Mouse (Mus musculus) kidney, embryonic 14.5 days (tissue): Measurements from ENCODE around the gene Extl1. TPM values are rescaled to one million over a fixed set of nuclear protein-coding genes. Genes with fewer than 3 reads are reported as not detected.

Experiments
- ATAC-seq: fragments of 200-750 bp; cut with Nextera tagmentation; 2 replicates; pipeline ENCODE4 v1.8.0; 2017; ENCODE audit warnings: moderate number of reproducible peaks, mild to moderate bottlenecking, moderate TSS enrichment, moderate library complexity; ENCODE audit not compliant: low FRiP score, low TSS enrichment
- H3K27ac ChIP-seq: fragments of 300-500 bp; sonication (generic); 2 replicates; pipeline ENCODE4 v1.5.1; 2014; ENCODE audit warnings: low read depth, mild to moderate bottlenecking, low read length, moderate library complexity, mixed read lengths
- H3K27me3 ChIP-seq: fragments of 300-500 bp; sonication (generic); 2 replicates; pipeline ENCODE4 v1.6.1; 2014; ENCODE audit warnings: mild to moderate bottlenecking, low read length; ENCODE audit not compliant: control insufficient read depth, insufficient read depth
- H3K36me3 ChIP-seq: fragments of 300-500 bp; sonication (generic); 2 replicates; pipeline ENCODE4 v1.6.1; 2014; ENCODE audit warnings: low read length, mixed read lengths; ENCODE audit not compliant: control insufficient read depth, insufficient read depth
- H3K4me1 ChIP-seq: fragments of 300-500 bp; sonication (generic); 2 replicates; pipeline ENCODE4 v1.6.1; 2014; ENCODE audit warnings: low read length, mixed read lengths; ENCODE audit not compliant: control insufficient read depth, insufficient read depth
- H3K4me2 ChIP-seq: fragments of 300-500 bp; sonication (generic); replicated peaks from 2 replicates; pipeline ENCODE4 v1.6.1; 2014; ENCODE audit warnings: low read depth, mild to moderate bottlenecking, low read length
- H3K4me3 ChIP-seq: fragments of 300-500 bp; sonication (generic); 2 replicates; pipeline ENCODE4 v1.5.1; 2014; ENCODE audit warnings: mild to moderate bottlenecking, low read length
- H3K9ac ChIP-seq: fragments of 300-500 bp; sonication (generic); 2 replicates; pipeline ENCODE4 v1.6.1; 2014; ENCODE audit warnings: low read depth, mild to moderate bottlenecking, low read length, moderate library complexity
- H3K9me3 ChIP-seq: fragments of 300-500 bp; sonication (generic); 2 replicates; pipeline ENCODE4 v1.6.1; 2016; ENCODE audit warnings: low read length; ENCODE audit not compliant: control insufficient read depth
- WGBS: fragments of 180-500 bp; shearing (Covaris S2); extraction: QIAGEN DNeasy Blood & Tissue Kit; methylation state at CpG from one replicate; pipeline ENCODE4 v1.1.7; 2014; 5-methylcytosine and 5-hydroxymethylcytosine counted together
- polyA plus RNA-seq: library from polyadenylated mRNA; unstranded; fragments of >200 nt; fragmentation: Nextera tagmentation; extraction: Ambion mirVana; gene quantifications from 2 replicates; pipeline ENCODE4 v1.2.1, GENCODE M21; 2014

Gene Extl1
- polyA plus RNA-seq, 1 experiment from 2014 or later, result 0.23 TPM

DNA sequence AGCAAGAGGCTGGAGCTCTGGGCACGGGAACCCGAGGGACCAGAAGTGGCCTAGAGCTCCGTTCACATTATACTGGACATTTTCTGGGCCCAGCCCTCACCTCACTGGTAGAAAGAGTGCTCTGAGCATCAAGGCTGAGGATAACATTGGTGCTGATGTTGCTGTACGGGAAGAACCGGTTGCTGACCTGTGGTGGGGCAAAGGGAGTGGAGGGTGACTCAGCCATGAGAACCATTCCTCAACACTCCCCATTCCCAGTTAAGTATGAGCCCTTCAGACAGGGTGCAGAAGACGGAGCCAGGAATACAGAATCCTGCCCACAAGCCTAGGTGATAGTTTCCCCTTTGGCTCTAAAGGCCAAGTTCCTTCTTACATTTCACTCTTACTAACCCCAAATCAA is 24.0 kb downstream of the Extl1 start:
- Histone ChIP-seq H3K9me3 (no peaks in the 10 kb centered on the region), H3K27me3 (no peaks in the 10 kb centered on the region), H3K27ac (no peak overlapping the region), H3K9ac (no peak overlapping the region), H3K36me3 (no peaks in the 10 kb centered on the region), H3K4me2 (no peak overlapping the region), H3K4me3 (no peak overlapping the region), H3K4me1 (peaks cover 7% of the 10 kb centered on the region; the same call in 1 of the 2 replicates)
- ATAC-seq, result no peak
- 87% methylated on average over 6 of the region's 6 CpGs for WGBS

DNA sequence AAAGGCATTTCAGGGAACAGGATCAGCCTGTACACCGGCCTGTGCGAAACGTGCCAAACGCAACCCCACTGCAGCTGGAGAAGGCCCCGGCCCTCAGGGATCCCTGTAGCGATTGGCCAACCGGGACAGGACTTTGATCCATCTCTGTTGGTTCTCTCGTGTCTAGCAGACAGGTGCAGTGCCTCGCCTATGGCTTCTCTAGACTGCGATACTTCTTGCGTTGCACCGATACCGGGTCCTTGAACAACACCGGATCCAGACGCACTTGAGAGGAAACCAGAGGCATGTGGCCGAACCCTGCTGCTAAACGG is 26.2 kb downstream of the Extl1 start:
- WGBS, result 48% methylated on average over 17 of the region's 17 CpGs
- H3K9me3 ChIP-seq, result no peaks in the 10 kb centered on the region
- no peak overlapping the region for H3K9ac ChIP-seq
- H3K36me3 ChIP-seq, result no peaks in the 10 kb centered on the region
- H3K4me3 ChIP-seq, result no peak overlapping the region
- peaks cover 21% of the 10 kb centered on the region for H3K4me1 ChIP-seq
- H3K4me2 ChIP-seq, result 0 out of 2 replicates have a peak overlapping the region, but pooled peaks have one; percentile 17
- no peak overlapping the region for H3K27ac ChIP-seq
- no peak for ATAC-seq
- H3K27me3 ChIP-seq, result no peaks in the 10 kb centered on the region

DNA sequence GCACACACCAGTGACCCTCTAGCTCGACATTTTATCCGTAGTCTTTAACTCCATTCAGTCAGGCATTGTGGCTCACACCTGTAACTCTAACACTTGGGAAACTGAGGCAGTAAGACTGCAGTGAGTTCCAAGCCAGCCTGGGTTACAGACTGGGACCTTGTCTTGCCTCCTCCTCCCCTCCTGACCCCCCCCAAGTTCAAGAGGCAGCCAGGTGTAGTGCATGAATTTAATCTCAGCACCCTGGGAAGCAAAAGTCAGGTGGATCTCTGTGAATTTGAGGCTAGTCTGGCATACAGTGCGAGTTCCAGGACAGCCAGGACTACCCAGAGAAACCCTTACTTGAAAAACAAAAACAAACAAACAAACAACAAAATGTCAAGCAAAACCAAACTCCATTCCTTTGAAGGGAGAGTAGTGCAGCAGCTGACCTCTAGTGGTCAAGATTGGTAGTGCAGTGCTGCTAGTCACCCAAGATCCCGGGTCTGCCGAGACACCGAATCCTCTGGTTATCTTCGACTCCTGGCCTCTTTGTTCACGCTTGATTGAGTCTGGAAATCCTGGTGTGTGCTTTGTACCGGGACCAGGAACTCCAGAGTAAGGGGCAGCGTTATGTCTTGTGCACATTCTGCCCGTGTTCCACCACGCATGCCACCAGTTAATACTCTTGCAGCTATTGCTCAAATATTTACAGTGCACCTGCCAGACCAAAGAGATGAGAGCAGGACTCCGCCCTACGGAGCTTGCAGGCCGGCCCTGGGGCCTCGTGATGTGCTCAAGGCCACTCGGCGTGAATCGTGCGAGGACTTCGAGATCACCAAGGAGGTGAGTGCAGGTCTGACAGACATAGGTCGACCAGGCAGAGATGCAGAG is 26.8 kb downstream of the Extl1 start:
- Histone ChIP-seq H3K27ac (no peak overlapping the region), H3K9me3 (no peaks in the 10 kb centered on the region), H3K9ac (no peak overlapping the region), H3K4me3 (no peak overlapping the region), H3K4me2 (0 out of 2 replicates have a peak overlapping the region, but pooled peaks have one; percentile 17), H3K4me1 (peaks cover 26% of the 10 kb centered on the region), H3K36me3 (no peaks in the 10 kb centered on the region), H3K27me3 (no peaks in the 10 kb centered on the region)
- 18% methylated on average over 22 of the region's 22 CpGs for WGBS
- no peak for ATAC-seq

DNA sequence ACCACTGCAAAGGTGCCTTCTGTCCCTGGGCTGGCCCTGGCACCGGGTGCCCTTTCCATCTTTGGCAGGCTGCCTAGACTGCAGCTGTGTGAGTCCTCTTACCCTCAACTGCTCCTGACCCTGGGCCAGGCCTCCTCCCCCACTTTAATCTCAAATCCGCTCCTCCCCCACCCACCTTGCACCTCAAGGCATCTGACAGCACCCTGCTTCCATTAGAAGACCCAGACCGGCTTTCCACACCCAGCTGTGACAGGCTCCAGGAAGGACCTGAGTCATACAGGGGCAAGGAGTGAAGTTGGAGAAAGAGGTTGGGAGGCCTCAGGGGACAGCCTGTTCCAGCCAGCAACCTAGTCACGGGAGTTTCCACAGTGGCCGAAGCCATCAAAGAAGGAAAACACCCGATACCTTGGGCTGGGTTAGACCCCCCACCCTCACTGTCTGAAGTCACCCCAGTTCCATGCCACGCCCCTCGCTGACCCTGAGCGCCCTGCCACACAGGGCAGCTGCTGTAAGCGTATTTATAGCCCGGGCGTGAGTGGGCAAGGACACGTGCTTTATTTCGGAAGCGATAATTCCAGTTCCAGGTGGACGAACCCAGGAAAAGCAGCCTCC is 27.7 kb downstream of the Extl1 start:
- Histone ChIP-seq H3K27ac (no peak overlapping the region; the same call in 1 of the 2 replicates), H3K4me3 (no peak overlapping the region), H3K36me3 (no peaks in the 10 kb centered on the region), H3K27me3 (no peaks in the 10 kb centered on the region), H3K9ac (no peak overlapping the region), H3K9me3 (no peaks in the 10 kb centered on the region), H3K4me2 (no peak overlapping the region), H3K4me1 (peaks cover 26% of the 10 kb centered on the region)
- peak; percentile 41 for ATAC-seq
- 21% methylated on average over 16 of the region's 16 CpGs for WGBS

DNA sequence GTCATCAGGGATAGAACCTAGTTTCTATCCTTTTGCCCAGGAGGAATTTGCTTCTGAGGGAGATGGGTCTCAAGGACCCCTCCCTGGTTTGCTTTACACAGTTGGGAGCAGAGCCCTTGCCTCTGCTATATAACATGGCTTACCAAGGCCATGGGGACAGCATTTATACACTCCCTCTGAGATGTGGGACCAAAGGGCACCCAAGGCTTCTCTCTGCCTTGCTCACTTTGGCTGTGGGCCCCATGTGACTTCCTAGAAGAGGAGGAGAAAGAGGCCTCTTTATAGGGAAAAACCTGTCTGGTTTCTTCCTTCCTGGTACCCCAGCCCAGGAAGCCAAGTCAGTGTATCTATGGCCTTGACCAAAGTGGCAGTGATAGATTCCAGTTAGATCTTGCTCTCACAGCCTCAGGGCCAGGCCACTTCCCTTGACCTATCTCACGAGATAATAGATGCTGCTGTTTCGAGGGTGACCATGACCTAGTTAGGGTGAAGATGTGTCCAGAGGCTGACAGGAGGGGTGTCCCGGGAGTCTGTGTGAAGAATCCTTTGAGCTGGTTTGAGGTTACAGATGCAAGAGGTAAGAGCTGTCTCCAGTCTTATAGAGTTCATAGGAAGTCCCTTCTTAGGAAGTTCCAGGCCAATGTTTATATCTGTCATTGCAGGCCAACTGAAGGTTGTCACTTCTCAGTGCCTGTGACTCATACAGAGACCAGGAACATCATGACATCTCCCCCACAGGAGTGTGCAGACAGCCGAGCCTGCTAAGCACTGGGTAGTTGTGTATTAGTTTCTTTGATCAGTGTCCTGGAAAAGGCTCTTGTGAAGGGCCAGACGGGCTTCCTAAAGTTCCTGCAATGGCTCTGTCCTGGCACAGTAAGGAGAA is 29.9 kb downstream of the Extl1 start:
- ATAC-seq, result no peak
- peaks cover 26% of the 10 kb centered on the region for H3K4me1 ChIP-seq
- no peaks in the 10 kb centered on the region for H3K36me3 ChIP-seq
- 50% methylated on average over 5 of the region's 5 CpGs for WGBS
- H3K9me3 ChIP-seq, result no peaks in the 10 kb centered on the region
- no peak overlapping the region for H3K27ac ChIP-seq
- no peaks in the 10 kb centered on the region for H3K27me3 ChIP-seq
- no peak overlapping the region for H3K4me2 ChIP-seq
- no peak overlapping the region for H3K4me3 ChIP-seq
- no peak overlapping the region for H3K9ac ChIP-seq

DNA sequence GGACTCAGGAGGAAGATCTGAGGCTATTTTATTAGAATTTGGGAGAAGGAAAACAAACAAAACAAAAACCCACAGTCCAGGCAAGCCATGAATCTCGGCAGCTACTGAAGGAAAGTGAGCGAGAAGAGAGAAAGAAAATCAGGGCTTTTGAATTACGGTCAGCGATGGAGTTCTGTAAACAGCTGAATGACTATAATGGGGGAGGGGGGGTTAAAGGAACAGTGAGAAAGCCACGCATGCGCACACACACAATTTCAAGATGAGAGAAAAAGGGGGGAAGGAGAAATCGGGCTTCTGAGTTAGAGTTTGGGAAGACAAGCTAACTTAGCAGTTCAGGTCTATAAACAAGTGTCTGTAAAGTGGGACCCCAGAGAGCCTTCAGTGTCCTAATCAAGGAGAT is 30.7 kb downstream of the Extl1 start:
- WGBS, result 41% methylated on average over 7 of the region's 7 CpGs
- Histone ChIP-seq H3K4me2 (no peak overlapping the region), H3K9ac (no peak overlapping the region), H3K9me3 (no peaks in the 10 kb centered on the region), H3K27me3 (no peaks in the 10 kb centered on the region), H3K4me3 (no peak overlapping the region), H3K27ac (no peak overlapping the region), H3K4me1 (peaks cover 26% of the 10 kb centered on the region), H3K36me3 (no peaks in the 10 kb centered on the region)
- no peak for ATAC-seq

DNA sequence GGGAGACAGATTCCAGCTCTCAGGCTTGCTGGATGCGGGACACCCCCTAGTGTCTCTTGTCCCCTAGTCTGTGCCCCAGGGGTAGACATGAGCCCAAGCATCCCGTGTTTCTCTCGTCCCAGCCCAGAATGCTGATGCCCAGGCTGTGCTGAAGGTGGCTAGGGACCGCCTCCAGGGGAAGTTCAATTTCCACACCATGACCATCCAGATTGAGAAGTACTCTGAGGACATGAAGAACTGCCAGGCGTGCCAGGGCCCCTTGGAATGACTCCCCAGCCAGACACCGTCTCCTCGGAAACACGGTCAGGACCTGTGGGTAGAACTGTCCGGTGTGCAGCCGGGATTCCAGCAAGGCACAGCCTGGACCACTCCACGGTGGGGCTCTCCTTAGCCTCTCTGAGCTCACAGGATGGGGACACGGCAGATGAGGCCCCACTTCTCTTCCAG is 31.4 kb downstream of the Extl1 start:
- Histone ChIP-seq H3K4me1 (peaks cover 26% of the 10 kb centered on the region), H3K36me3 (no peaks in the 10 kb centered on the region), H3K4me2 (no peak overlapping the region), H3K27ac (no peak overlapping the region), H3K27me3 (no peaks in the 10 kb centered on the region), H3K9ac (no peak overlapping the region), H3K9me3 (no peaks in the 10 kb centered on the region), H3K4me3 (no peak overlapping the region)
- WGBS, result 71% methylated on average over 12 of the region's 12 CpGs
- no peak for ATAC-seq

DNA sequence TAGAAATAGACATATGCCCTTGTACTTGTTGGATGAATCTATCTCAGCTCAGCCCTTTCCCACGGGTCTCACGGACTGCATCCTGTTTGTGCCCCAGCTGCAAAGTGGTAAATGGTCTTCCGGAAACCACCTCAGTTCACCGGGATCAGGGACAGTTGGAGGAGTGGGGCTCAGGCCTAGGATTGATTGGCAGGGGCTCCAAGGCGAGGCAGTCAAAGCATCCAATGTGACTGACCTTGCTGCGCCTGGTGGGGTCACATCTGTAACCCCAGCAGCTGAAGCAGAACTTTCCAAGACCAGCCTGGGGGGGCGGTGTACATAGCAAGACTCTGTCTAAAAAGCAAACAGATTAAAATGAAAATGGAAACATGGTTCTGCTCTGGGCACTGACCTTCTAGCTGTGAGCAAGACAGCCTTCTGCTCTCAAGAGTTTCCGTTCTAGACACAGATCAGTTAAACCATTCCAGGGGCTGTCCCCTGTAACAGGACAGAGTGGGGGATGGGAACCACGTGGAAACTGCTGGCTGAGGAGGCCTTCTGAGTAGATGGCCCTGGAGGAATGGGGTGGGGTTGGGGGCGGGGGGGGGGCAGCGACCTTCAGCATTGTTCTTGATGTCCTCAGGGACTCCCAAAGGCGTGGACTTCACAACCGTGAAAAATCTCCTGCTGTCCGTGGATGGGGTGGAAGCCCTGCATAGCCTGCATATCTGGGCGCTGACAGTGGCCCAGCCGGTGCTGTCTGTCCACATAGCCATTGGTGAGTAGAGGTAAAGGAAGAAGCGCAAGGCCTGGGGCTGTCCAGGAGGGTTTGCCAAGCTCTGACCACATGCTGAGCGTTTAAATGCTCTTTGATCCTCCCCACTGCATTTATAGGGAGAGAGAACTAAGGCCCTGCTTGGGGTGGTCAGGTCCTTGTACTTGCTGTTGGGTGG is 32.1 kb downstream of the Extl1 start:
- no peaks in the 10 kb centered on the region for H3K27me3 ChIP-seq
- no peak overlapping the region for H3K4me2 ChIP-seq
- H3K36me3 ChIP-seq, result no peaks in the 10 kb centered on the region
- H3K4me3 ChIP-seq, result no peak overlapping the region
- H3K27ac ChIP-seq, result no peak overlapping the region
- H3K9me3 ChIP-seq, result no peaks in the 10 kb centered on the region
- WGBS, result 33% methylated on average over 18 of the region's 18 CpGs
- H3K4me1 ChIP-seq, result peaks cover 26% of the 10 kb centered on the region
- H3K9ac ChIP-seq, result no peak overlapping the region
- peak; percentile 11; the same call in 1 of the 2 replicates for ATAC-seq
